Mouse (Mus musculus) heart, embryonic 11.5 days (tissue): ENCODE measurements around the gene Rxfp4. TPM values are rescaled to one million over a fixed set of nuclear protein-coding genes. Genes with fewer than 3 reads are reported as not detected.

ENCODE experiments used
- ATAC-seq: fragments of 200-750 bp; cut with Nextera tagmentation; replicated peaks from 2 replicates; pipeline ENCODE4 v1.8.0; 2017; ENCODE audit warnings: moderate library complexity; ENCODE audit not compliant: insufficient number of reproducible peaks, low FRiP score, low TSS enrichment
- H3K27ac ChIP-seq: fragments of 300-500 bp; sonication (generic); 2 replicates; pipeline ENCODE4 v1.5.1; 2014; ENCODE audit warnings: mild to moderate bottlenecking, low read depth, low read length
- H3K27me3 ChIP-seq: fragments of 300-500 bp; sonication (generic); 2 replicates; pipeline ENCODE4 v1.6.1; 2014; ENCODE audit warnings: mild to moderate bottlenecking, low read length, mixed read lengths; ENCODE audit not compliant: control insufficient read depth, insufficient read depth
- H3K36me3 ChIP-seq: fragments of 300-500 bp; sonication (generic); 2 replicates; pipeline ENCODE4 v1.6.1; 2014; ENCODE audit warnings: mild to moderate bottlenecking, low read length, moderate library complexity, mixed read lengths; ENCODE audit not compliant: control insufficient read depth, insufficient read depth
- H3K4me1 ChIP-seq: fragments of 300-500 bp; sonication (generic); 2 replicates; pipeline ENCODE4 v1.6.1; 2014; ENCODE audit warnings: low read length; ENCODE audit not compliant: control insufficient read depth, insufficient read depth
- H3K4me2 ChIP-seq: fragments of 300-500 bp; sonication (generic); 2 replicates; pipeline ENCODE4 v1.6.1; 2014; ENCODE audit warnings: mild to moderate bottlenecking, moderate library complexity
- H3K4me3 ChIP-seq: fragments of 300-500 bp; sonication (generic); 2 replicates; pipeline ENCODE4 v1.5.1; 2014; ENCODE audit warnings: low read depth, low read length
- H3K9ac ChIP-seq: fragments of 300-500 bp; sonication (generic); 2 replicates; pipeline ENCODE4 v1.6.1; 2014; ENCODE audit warnings: mild to moderate bottlenecking, low read depth, low read length, moderate library complexity
- H3K9me3 ChIP-seq: fragments of 300-500 bp; sonication (generic); replicated peaks from 2 replicates; pipeline ENCODE4 v1.6.1; 2016; ENCODE audit warnings: low read length; ENCODE audit not compliant: control insufficient read depth
- WGBS: fragments of 180-500 bp; shearing (Covaris S2); extraction: QIAGEN DNeasy Blood & Tissue Kit; methylation state at CpG from one replicate; pipeline ENCODE4 v1.1.7; 2014; ENCODE audit not compliant: insufficient replicate concordance; 5-methylcytosine and 5-hydroxymethylcytosine counted together
- polyA plus RNA-seq: library from polyadenylated mRNA; unstranded; fragments of >200 nt; fragmentation: Nextera tagmentation; extraction: Ambion mirVana; gene quantifications from 2 replicates; pipeline ENCODE4 v1.2.1, GENCODE M21; 2014

Gene Rxfp4
- polyA plus RNA-seq: not detected in 2 replicates

- no peak for ATAC-seq
- H3K9me3 ChIP-seq: no peaks in the 10 kb centered on the region
- H3K4me1 ChIP-seq: peaks cover 11% of the 10 kb centered on the region; the same call in 1 of the 2 replicates
- peaks cover 2% of the 10 kb centered on the region; the same call in 1 of the 2 replicates for H3K36me3 ChIP-seq
- H3K27ac ChIP-seq: peak within 1 kb of the TSS; percentile 22; the same call in 1 of the 2 replicates
- H3K27me3 ChIP-seq: no peaks in the 10 kb centered on the region
- H3K4me2 ChIP-seq: no peak within 1 kb of the TSS
- 84% methylated on average over 17 of the region's 17 CpGs for WGBS
- no peak within 1 kb of the TSS for H3K4me3 ChIP-seq
- H3K9ac ChIP-seq: no peak within 1 kb of the TSS
Measured at GRCm38 (mm10) chr3:88652846-88653515, at the start of gene Rxfp4. Gene Rxfp4 (minus strand): TSS chr3:88653142.

GRCm38 (mm10) chr3:88701222-88701621, 48.3 kb upstream of the Rxfp4 start:
- Histone ChIP-seq H3K27ac (no peak overlapping the region), H3K9me3 (no peaks in the 10 kb centered on the region), H3K36me3 (peaks cover 43% of the 10 kb centered on the region), H3K4me3 (no peak overlapping the region), H3K4me2 (no peak overlapping the region), H3K27me3 (no peaks in the 10 kb centered on the region), H3K9ac (no peak overlapping the region), H3K4me1 (peaks cover 2% of the 10 kb centered on the region; the same call in 1 of the 2 replicates)
- ATAC-seq: no peak
- 51% methylated on average over 3 of the region's 3 CpGs for WGBS

DNA sequence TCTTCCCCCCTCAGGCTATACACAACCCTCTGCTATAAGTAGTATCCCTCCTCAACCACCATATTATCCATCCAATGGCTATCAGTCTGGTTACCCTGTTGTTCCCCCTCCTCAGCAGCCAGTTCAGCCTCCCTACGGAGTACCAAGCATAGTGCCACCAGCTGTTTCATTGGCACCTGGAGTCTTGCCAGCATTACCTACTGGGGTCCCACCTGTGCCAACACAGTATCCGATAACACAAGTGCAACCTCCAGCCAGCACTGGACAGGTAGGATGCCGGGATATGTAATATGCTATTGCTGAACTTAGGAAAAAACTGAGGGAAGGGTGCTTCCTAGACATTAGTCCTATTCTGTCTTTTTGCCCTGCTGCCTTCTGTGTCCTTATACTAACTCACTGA, 47.3 kb upstream of the Rxfp4 start:
- H3K27ac ChIP-seq: no peak overlapping the region
- no peak for ATAC-seq

DNA sequence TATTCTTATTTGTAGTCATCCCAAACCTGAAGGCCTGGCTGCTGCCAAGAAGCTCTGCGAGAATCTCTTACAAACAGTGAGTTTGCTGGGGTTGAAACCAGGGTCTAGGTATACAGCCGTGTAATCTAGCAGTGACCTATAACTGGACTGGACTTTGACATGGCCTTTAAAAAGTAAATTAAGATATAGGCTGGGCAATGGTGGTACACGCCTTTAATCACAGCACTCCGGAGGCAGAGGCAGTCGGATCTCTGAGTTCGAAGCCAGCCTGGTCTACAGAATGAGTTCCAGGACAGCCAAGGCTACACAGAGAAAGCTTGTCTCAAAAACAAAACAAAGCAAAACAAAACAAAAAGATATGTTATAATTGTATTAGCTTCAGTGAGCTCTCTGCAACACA, 45.9 kb upstream of the Rxfp4 start:
- WGBS: 88% methylated on average over 6 of the region's 6 CpGs

More for the DNA sequence above, 47.3 kb upstream of the Rxfp4 start:
- Histone ChIP-seq H3K36me3 (peaks cover 43% of the 10 kb centered on the region), H3K4me3 (no peak overlapping the region), H3K9me3 (no peaks in the 10 kb centered on the region), H3K9ac (no peak overlapping the region), H3K4me2 (no peak overlapping the region), H3K27me3 (no peaks in the 10 kb centered on the region), H3K4me1 (peaks cover 2% of the 10 kb centered on the region; the same call in 1 of the 2 replicates)
- 93% methylated on average over 3 of the region's 3 CpGs for WGBS

GRCm38 (mm10) chr3:88698051-88698450, 45.1 kb upstream of the Rxfp4 start:
- no peak for ATAC-seq
- peaks cover 2% of the 10 kb centered on the region; the same call in 1 of the 2 replicates for H3K4me1 ChIP-seq
- no peak overlapping the region for H3K4me3 ChIP-seq
- no peaks in the 10 kb centered on the region for H3K27me3 ChIP-seq
- H3K9me3 ChIP-seq: no peaks in the 10 kb centered on the region
- H3K27ac ChIP-seq: no peak overlapping the region
- H3K4me2 ChIP-seq: no peak overlapping the region
- 95% methylated on average over 1 of the region's 1 CpGs for WGBS
- peaks cover 51% of the 10 kb centered on the region for H3K36me3 ChIP-seq
- H3K9ac ChIP-seq: no peak overlapping the region

More for the DNA sequence above, 45.9 kb upstream of the Rxfp4 start:
- Histone ChIP-seq H3K27me3 (no peaks in the 10 kb centered on the region), H3K27ac (no peak overlapping the region), H3K9ac (no peak overlapping the region), H3K36me3 (peaks cover 46% of the 10 kb centered on the region), H3K4me3 (no peak overlapping the region), H3K4me1 (peaks cover 2% of the 10 kb centered on the region; the same call in 1 of the 2 replicates), H3K4me2 (no peak overlapping the region), H3K9me3 (no peaks in the 10 kb centered on the region)
- no peak for ATAC-seq

- no peak overlapping the region for H3K4me3 ChIP-seq
- no peak for ATAC-seq
- no peaks in the 10 kb centered on the region for H3K27me3 ChIP-seq
- peaks cover under 1% of the 10 kb centered on the region; the same call in 1 of the 2 replicates for H3K4me1 ChIP-seq
- no peak overlapping the region for H3K4me2 ChIP-seq
- H3K9me3 ChIP-seq: no peaks in the 10 kb centered on the region
- H3K27ac ChIP-seq: no peak overlapping the region
- peaks cover 55% of the 10 kb centered on the region for H3K36me3 ChIP-seq
- H3K9ac ChIP-seq: no peak overlapping the region
Measured at GRCm38 (mm10) chr3:88695545-88695944, 42.6 kb upstream of the Rxfp4 start.

DNA sequence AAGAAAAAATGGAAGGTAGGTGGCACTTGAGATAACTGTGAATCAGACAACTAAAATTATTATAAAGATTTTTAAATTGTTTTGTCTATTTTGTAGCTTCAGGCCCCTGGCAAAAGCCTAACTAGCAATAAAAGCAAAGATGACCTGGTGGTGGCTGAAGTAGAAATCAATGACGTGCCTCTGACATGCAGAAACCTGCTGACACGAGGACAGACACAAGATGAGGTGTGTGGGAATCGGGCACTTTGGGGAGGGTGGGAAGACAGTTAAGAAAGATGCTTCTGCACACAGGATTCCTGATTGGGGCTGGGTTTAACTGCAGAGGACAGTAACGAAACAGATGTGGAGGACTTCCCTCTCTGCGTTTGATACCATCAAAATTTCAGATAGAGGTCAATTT, 36.1 kb upstream of the Rxfp4 start:
- H3K9me3 ChIP-seq: no peaks in the 10 kb centered on the region
- ATAC-seq: no peak
- no peak overlapping the region for H3K4me3 ChIP-seq
- peaks cover 8% of the 10 kb centered on the region for H3K4me1 ChIP-seq
- peaks cover 37% of the 10 kb centered on the region for H3K36me3 ChIP-seq
- 87% methylated on average over 5 of the region's 5 CpGs for WGBS
- no peak overlapping the region for H3K9ac ChIP-seq
- no peaks in the 10 kb centered on the region for H3K27me3 ChIP-seq
- H3K27ac ChIP-seq: no peak overlapping the region
- no peak overlapping the region for H3K4me2 ChIP-seq

DNA sequence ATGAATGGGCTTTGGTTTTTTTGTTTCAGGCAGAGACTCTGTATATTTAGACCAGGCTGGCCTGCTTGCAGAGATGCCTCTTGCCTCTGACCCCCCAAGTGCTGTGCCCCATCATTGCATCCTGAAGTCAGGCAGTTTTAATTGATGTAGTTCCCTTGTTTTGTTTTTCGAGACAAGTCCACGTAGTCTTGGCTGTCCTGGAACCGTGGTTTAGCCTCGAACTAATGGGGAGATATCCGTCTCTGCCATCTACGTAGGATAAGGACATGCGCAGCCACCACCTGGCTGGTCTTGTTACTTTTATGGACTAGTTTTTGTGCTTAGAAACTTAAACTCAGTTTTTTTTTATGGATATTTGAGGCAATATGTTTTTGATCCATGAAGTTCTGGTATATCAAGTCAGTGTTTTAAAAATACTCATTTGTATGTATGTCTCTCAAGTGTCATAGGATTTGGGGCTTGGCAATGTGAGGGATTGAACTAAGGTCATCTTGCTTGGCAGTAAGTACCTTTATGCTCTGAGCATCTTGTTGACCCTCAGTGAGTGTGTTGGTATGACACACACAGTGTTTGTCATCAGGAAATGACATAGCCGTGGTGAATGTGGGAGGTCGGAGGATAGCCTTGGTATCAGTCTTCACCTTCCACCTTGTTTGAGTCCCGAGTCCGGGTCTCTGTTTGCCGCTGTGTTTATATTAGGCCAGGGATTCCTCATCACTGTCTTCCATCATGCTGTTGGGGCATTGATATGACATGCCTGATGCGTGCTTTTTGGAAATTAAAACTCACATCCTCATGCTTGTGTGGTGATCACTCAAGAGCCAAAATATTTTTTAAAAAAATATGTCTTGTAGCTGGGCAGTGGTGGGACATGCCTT, 34.0 kb upstream of the Rxfp4 start:
- H3K4me3 ChIP-seq: peak overlapping the region; percentile 98
- peaks cover 8% of the 10 kb centered on the region for H3K4me1 ChIP-seq
- ATAC-seq: no peak
- no peaks in the 10 kb centered on the region for H3K27me3 ChIP-seq
- peak overlapping the region; percentile 97 for H3K9ac ChIP-seq
- peak overlapping the region; percentile 96 for H3K4me2 ChIP-seq
- H3K36me3 ChIP-seq: peaks cover 24% of the 10 kb centered on the region
- H3K27ac ChIP-seq: peak overlapping the region; percentile 97
- 29% methylated on average over 13 of the region's 13 CpGs for WGBS
- no peaks in the 10 kb centered on the region for H3K9me3 ChIP-seq
